Mouse (Mus musculus) gastrocnemius, adult 18-20 months (tissue): ENCODE results near the gene D5Ertd579e. TPM values are rescaled to one million over a fixed set of nuclear protein-coding genes. Genes with fewer than 3 reads are reported as not detected.

Experiments used
- DNase-seq: peaks from one replicate; pipeline ENCODE4 v3.0.0; 2021; ENCODE audit warnings: low spot score
- total RNA-seq, 2 experiments: library from RNA; stranded (reverse); gene quantifications; 2 replicates each; pipeline ENCODE4 v1.2.3; 2021

D5Ertd579e gene
- total RNA-seq, 2 experiments from 2014 or later = 88.1 to 91.1 TPM

DNA sequence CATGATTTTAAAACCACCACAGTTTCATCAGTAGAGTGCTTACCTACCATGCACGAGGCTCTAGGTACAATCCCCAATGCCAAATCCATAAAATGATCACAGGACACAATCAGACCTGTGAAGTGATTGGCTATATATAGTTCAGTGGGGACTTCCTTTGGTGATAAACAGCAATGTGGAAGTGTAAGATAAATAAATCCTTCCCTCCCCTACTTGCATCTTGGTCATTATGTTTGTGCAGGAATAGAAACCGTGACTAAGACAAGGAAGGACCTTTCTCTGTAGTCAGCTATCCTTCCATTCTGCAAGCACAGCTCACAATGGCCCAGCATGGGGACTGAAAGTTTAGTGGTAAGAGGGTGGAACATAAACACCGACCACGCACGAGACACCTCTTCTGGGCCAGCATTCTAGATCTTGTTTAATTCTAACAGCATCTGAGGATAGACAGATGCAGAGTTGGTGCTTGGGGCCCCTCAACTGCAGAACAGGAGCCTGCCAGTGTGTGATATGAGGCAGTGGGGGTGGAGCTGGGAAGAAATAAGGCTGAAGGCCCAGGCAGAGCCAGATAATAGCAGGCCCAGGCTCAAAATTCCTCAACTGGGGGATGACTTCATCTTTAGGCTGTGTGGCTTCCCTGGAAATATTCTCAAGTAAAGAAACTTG is 25.0 kb upstream of the D5Ertd579e start:
- DNase-seq = no peak

DNA sequence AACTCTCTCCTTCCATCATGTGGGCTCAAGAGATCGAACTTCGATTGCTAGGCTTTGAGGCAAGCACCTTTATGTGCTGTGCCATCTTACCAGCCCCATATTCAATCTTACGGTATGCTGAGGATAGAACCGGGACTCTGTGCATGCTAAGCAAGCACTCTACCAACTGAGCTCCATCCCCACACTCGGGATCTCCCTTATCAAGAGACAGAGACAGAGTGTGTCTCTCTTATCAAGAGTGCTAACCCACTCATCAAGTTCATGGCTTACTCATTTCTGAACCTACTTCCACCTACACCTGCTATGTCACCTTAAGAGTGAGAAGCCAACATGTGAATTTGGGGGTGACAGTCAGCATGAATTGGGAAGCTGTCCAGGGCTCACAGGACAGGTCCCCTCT is 24.4 kb upstream of the D5Ertd579e start:
- DNase-seq = no peak

DNA sequence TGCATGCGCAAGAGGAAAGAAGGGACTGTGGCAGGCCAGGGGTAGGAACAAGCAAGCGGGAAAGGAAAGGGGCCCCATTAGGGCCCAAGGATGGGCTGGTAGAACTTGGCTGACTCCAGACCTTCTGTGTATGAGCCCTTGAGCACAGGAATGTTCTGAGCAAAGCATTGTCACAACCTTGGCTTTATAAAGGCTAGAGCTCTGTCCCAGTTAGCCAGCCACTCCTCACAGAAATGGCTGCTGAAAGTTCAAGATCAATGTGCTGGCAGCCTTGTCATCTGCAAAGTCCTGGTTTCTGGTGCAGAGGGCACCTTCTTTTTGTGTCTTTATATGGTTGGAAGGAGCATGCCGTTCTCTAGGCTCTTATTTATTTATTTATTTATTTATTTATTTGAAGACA is 23.8 kb upstream of the D5Ertd579e start:
- no peak for DNase-seq

DNA sequence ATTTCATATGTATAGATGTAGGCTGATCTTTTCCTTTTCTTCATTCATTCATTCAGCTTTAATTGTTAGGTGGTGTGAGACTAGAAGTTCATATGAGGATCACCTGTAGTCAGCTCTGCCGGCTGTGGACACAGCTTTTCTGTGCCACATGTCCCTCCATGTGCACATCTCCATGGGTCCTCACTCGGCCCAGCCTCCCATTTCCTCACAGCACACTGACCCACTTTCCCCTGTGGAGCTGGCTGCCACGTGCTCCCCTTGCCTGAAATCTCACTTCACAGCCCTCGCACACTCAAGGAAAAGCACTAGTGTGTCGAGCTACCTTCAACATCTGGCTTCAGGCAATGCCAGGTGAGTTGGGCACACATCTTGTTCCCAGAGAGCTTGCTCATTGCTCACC is 23.3 kb upstream of the D5Ertd579e start:
- DNase-seq = no peak

DNA sequence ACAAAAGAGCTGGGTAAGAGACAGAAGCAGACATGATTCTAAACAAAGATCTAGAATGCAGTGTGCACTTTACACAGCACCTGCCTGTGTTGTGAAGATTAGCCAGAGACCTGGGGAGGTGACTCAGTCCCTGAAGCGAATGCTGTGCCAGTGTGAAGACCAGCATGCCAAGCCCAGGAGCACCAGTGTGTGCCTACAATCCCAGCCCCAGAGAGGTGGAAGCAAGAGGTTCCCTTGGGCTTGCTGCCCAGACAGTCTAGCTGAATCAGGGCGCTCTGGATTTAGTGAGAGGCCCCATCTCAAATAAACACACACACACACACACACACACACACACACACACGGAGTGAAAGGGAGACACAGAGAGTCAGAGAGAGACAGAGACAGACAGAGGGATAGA is 22.1 kb upstream of the D5Ertd579e start:
- DNase-seq = no peak

DNA sequence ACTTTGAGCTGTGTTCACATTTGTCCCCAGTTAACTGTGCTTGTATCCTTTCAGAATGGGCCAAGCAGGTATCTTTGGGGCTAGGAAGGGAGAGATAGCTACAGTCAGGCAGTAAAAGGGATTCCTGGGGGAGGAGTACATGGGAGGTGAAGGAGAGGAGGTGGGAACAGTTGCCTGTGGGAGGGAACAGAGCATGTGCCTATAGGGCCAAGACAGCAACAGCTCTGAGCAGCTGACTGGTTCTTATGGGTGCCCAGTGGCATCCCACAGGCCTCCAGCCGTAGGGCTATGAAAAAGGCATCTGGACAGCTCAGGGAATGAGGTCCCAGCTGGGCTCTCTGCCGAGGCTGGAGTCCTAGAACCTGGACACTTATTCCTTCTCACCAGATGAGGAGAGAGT is 21.0 kb upstream of the D5Ertd579e start:
- DNase-seq = no peak

DNA sequence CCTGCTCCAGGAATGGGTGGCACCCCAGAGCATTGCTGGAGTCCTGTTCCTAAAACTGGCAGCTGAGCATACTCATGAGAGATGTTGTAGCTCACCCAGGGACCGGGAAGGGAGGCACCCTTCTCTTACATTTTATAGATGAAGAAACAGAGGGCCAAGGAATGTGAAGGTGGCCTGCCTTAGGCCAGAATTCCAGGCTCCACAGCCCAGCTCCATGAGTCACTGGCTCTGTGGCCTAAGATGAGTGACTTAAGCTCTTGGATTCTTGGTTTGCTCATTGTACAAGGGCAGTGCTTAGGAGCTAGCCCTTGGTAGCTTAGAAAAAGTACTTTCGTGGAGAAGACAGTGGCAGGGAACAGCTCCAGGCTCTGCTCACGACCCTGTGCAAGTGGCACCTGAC is 19.0 kb upstream of the D5Ertd579e start:
- DNase-seq = no peak

DNA sequence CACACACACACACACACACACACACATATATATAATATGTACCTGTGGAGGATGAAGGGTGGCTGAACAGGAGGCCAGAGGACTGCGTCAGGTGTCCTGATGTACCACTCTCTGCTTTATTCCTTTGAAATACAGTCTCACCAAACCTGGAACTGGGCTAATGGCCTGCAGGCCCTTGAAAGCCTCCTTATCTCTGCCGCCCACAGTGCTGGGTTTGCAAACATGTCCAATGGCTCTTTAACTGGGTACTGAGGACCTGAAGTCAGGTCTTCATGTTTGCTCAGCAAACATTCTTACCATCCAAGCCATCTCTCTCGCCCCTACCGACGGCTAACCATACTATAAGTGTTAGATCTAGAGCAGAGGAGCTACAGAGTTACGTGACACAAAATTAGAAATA is 17.9 kb upstream of the D5Ertd579e start:
- DNase-seq = no peak

DNA sequence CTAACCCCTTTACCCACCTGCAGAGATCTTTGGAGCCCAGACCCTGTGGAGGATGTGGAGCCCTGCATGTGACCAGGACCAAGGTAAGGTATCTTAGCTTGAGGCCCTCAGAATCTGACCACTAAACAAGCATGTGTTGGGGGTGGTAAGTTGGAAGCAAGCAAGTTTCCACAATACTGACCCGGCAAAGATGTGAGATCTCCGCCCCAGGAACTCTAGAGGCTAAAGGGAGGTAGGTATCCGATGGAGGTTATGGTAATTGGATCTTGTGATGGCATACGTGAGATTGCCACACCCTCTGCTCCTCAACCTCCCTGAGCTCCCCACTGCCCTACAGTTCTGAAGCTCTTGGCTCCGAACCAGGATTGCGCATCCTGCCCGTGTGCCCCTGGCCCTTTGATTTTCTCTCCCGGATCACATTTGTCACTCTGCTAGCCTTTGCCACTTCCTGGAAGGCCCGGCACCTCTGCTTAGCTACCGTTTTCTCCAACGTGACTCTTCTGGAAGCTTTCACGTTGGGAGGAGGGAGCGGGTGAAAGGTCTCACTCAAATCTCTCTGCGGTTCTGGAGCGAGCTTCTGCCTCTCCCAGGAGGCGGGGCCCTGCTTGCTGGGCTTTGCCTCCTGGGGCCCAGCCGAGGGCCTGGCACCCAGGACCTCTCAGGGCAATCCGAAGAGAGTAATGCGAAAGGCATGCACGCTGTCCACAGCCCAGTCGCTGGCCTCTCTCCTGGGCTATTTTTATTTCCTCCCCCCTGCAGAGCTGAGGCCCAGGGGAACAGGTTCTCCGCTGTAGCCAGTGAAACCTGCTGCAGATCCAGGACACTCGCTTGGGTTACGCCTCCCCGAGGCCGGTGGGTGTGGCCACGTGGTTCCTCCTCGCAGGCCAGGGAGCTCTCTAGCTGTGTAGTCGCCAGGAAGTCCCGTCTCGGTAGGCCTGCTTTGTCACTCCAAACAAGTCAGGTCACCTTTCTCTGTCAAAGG is 17.0 kb upstream of the D5Ertd579e start:
- peak; percentile 95 for DNase-seq

DNA sequence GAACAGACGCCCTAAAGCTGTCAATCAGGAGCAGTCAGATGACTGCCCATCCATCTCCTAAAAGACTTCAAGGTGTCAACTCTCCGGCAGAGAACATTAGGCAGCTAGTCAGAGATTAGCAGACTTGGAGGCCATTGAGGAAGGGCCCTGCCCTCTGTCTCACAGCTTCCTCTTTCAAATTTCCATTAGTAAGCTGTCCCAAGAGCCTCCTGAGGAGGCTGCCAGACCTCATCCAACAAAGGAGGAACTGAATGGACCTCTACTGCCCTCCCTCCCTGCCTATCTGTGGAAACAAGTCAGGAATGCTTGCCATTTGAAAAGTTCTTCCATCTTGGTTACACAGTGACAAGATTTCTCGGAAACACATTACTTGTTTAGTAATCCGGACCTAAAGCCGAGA is 16.0 kb upstream of the D5Ertd579e start:
- DNase-seq = no peak

DNA sequence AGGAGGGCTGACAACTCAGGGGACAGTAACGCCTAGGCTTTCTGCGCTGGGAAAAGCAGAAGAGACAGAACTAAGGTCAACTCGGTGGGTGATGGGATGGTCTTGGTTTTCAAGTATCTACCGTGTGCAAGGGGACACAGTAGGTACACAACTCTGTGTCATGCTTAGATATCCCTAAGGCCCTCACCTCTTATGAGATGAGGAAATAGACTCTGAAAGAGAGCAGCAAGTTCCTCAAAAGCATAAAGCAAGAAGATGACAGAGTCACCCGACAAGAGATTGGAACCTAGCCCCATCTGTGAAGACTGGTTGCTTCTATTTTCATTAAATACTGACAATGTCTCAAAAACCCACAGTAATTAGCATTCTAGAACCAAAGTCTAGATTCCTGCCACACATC is 10.0 kb upstream of the D5Ertd579e start:
- DNase-seq = no peak

DNA sequence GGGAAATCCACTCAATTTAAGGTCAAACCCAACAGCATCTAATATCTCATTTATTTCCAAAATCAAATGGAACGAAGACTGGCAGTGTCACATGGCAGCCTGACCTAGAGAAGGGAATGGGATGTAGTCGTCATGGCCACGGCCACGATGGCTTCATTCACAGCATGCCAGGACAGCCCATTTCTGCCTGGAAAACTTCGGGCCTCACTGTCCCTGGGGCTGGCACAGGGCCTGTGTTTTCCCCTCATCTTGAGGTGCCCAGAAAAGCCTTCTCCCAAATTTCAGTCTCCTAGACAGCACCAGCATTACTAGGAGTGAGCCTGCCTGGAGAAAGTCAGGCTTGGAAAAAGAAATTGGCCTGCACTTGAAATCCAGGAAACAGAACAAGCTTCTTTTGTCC is 9.6 kb upstream of the D5Ertd579e start:
- no peak for DNase-seq

DNA sequence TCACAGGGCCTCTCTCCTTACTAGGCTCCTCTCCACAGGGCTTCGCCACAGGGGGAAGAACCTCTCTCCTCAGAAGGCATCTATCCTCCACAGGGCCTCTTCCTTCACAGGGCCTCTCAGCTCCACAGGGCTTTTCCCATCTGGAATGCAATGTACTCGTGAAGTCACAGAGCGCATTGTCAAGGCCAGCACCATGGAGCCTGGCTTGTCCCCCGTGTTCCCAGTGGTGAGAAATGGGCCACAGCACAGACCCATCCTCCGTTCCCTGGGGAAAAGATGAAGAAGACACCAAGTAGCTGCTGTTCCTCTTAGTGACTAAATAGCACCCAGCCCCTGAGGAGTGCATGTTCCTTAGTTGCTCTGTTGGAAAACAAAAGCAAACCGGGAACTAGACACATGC is 8.9 kb upstream of the D5Ertd579e start:
- no peak for DNase-seq

DNA sequence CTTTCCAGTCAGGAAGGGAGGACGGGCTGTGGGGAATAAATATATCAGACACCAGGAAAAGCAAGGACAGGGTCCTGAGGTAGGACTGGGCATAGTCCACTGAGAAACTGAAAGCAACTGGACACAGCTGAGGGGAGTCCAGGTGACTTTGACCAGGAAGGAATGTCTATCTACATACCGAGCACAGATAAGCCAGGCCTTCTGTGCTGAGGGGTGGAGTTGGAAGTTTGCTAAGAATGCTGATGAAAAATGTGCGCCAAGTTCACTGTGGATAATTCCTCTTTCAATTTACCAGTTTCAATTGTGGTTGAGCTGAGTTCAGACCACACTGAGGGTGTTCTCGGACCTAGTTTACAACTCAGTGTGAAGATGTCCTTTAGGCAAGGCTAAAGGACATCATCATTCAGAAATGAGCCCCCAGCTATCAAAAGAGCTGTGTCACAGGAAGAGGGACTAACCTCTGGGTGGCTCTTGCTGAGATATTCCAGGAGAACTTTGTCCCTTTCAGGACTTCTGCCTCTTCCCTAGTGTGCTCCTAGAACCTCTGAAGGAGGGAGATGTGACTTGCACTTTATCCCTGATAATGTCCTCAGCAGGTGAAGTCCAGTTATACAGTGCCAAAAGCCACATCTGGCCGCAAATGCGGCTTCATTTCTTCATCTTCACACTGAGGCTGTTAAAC is 5.3 kb upstream of the D5Ertd579e start:
- DNase-seq = no peak

DNA sequence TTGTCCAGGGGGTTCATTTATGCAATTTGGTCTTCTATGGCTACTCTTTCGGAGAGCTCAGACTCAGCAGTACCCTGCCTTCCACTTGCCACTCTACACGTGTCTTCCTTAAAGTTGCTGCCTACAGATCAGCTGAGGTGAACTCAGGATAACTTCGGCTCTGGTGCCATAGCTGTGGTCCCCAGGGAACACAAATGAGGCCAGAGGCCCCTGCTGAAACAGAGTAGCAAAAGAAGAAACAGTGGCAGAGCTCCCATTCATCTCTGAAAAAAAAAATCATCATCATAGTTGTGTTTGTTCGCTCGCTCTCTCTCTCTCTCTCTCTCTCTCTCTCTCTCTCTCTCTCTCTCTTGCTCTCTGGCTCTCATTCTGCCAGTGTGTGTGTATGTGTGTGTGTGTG is 2.9 kb upstream of the D5Ertd579e start:
- no peak for DNase-seq

DNA sequence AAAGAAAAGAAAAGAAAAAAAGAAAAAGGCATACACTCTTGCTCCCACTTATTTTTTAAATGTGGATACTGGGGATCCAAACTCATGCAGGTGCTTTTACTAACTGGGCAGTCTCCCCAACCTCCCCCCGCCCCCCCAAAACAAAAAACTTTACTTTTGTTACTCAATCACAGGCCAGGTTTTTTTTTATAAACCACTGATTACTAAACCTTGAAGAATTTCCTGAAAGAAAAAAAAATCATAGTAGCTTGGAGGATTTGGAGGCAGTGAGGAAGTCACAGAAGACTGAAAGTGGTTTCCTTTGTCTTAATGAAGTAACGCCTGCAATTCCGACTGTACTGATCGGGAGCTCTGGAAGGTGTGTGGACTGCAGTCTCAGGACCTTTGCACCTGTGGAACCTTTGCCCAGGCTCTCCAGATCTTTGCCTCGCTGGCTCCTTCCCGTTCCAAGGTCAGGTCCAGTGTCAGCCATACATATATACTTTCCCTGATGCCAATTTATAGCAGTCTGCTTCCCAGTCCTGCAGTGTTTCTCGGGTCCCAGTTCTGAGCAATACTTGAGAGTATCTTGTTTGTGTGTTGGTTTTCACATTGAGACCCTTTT is 2.3 kb upstream of the D5Ertd579e start:
- DNase-seq = no peak

DNA sequence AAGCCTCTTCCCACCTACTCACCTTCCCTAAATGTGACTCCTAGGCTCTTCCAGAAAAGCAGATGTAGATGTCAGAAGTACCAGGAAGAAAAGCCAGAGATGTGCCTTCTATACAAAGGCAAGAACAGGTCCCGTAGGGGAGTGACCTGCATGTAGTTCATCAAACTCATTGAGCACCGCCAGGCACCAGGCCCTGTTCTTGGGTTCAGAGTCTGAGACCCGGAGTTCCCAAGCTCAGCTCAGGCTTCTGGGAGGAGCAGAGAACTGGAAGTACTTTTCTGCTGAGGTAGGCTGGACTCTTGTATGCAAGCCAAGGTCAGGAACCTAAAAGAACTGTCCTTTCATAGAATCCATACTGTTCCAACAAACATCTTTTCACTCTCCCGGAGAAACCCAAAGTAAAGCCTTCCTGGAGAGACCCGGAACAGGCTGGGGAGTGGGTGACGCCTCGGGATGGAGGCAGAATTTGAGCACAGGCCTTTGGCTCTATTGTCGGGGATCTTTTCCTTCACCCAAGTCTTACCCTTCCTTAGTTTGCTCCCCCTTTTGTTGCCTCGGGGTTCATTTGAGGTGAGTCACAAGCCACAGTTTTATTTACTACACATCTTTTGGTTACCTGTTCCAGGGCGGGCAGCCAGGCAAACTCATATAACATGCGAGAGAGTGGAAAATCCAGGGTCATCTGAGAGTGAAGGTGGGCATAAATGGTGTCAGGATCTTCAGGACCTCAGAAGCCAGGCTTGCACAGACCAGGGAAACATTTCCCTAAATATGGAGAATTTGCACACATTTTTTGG is 878 bp upstream of the D5Ertd579e start:
- DNase-seq = no peak

DNA sequence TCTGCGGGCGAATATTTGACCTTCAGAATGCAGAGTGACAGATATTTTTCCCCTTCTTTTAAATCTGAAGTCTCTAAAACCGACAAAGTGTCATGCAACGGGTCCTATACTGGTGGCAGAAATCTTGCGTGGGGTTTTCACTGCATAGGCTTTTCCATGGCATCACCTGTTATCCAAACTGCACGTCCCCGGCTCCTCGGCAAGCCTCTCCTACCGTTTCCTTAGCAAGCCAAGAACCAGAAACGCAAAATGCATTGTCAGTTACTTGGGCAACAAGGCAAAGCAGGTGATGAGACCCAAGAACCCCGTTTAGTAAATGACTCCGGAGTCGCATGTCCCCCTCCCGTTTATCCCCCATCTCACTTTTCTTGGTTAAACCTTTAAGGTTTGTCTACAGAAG is 819 bp downstream of the D5Ertd579e start:
- no peak for DNase-seq

DNA sequence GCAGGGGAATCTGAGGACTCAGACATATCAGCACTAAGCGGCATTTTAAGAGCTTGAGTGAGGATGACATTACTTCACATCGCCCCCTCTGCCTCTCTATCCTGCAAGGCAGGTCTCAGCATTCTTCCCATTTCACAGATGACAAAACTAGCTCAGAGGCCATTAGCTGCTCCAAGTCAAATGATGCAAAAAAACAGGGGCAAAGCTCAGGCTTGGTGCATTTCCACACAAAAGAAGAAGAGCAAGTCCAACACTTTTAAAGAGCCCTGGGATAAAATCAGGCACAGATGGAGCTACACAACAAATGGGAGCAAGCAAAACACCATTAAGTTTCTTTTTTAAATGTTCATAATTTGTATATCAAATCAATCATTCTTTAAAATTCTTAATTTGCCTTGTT is 2.2 kb downstream of the D5Ertd579e start:
- DNase-seq = no peak

DNA sequence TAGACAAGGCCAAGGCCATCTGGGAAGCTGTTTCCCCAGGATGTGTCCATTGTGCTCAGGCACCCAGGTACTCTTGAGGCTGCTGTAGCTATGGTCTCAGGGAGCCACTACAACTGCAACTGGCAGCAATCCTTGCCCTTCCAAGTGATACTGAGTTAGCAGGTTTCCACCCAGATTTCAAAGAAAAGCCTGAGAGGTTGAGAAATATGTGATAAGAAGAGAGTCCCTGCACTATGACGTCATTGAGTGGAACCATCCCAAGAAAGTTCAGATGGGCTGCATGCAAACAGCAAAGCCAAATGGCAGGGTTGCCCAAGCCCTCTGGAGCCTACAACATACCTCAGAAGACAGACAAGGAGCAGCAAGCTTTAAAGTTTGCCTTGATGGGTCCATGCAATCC is 4.4 kb downstream of the D5Ertd579e start:
- no peak for DNase-seq

DNA sequence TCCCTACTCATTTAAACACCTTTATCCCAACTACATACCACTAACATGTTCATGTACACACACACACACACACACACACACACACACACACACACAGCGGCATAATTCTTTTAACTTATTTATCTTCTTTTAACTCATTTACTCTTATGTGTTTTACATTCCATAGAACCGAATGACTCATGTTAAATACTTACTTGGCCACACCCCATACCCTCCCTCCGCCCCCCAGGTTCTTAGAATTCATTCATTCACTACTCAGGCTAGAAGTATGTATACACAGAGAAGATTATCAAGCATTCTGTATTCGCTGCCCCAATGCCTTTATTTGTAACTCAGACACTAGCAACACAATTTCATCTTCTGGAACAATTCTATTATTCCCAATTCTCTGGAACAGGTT is 10.7 kb downstream of the D5Ertd579e start:
- DNase-seq = no peak
